Mouse (Mus musculus) right cerebral cortex, adult 18-20 months (tissue): Measurements from ENCODE around the gene Tmem104.

Experiments used
- DNase-seq: peaks from one replicate; pipeline ENCODE4 v3.0.0; 2022; ENCODE audit warnings: mixed read lengths

Tmem104 gene

GRCm38 (mm10) chr11:115286201-115286993 is 99.1 kb downstream of the Tmem104 start:
- no peak for DNase-seq

DNA sequence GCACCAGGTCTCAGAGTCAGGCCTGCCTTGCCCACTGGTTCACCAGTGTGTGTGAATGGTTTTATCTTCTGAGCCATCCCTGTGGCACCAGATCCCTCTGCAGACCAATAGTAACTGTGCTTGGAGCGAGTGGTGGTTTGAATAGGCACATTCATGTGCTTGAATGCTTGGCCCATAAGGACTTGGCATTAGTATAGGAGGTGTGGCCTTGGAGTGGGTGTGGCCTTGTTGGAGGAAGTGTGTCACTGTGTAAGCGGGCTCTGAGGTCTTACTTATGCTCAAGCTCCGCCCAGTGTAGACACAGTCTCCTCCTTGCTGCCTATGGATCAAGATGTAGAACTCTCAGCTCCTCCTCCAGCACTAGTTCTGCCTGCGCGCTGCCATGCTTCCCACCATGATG is 100.1 kb downstream of the Tmem104 start:
- no peak for DNase-seq

- DNase-seq = no peak
Measured at GRCm38 (mm10) chr11:115288305-115288704, 101.0 kb downstream of the Tmem104 start.

GRCm38 (mm10) chr11:115289885-115290284 is 102.6 kb downstream of the Tmem104 start:
- DNase-seq = no peak

- DNase-seq = no peak
Measured at GRCm38 (mm10) chr11:115290314-115290713, 103.0 kb downstream of the Tmem104 start.

- DNase-seq = no peak
Measured at GRCm38 (mm10) chr11:115290919-115291318, 103.6 kb downstream of the Tmem104 start.

- DNase-seq = no peak
Measured at GRCm38 (mm10) chr11:115291503-115291902, 104.2 kb downstream of the Tmem104 start.

- DNase-seq = no peak
Measured at GRCm38 (mm10) chr11:115292631-115293375, 105.5 kb downstream of the Tmem104 start.

GRCm38 (mm10) chr11:115295939-115296338 is 108.7 kb downstream of the Tmem104 start:
- no peak for DNase-seq
